Mouse (Mus musculus): Measurements from ENCODE around the gene Cab39. TPM values are rescaled to one million over a fixed set of nuclear protein-coding genes. Genes with fewer than 3 reads are reported as not detected.

Gene Cab39
- polyA plus RNA-seq, 1 experiment from 2014 or later = 21.9 TPM

DNA sequence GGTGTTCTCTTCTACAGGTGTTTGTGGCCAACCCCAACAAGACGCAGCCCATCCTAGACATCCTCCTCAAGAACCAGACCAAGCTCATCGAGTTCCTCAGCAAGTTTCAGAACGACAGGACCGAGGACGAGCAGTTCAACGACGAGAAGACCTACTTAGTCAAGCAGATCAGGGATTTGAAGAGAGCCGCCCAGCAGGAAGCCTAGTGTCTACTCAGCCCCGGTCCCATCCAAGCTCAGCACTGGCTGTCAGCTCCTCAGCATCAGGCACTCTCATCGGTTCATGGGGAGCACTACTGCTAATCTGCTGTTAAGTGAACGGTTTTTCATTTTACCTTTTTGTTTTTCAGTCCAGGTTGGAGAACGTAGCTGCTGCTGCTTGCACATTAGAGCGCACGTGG lies 55.8 kb downstream of the Cab39 start:
- peaks cover 14% of the 10 kb centered on the region for H3K4me1 ChIP-seq (replicated peaks)
- peaks cover 35% of the 10 kb centered on the region for H3K36me3 ChIP-seq
- H3K9me3 ChIP-seq (replicated peaks) = no peaks in the 10 kb centered on the region
- ATAC-seq (replicated peaks; ENCODE audit: insufficient number of reproducible peaks, insufficient read depth, low FRiP score, low read depth) = no peak
- H3K27ac ChIP-seq = no peak overlapping the region
- no peaks in the 10 kb centered on the region for H3K27me3 ChIP-seq
- no peak overlapping the region for H3K4me2 ChIP-seq
- H3K4me3 ChIP-seq = no peak overlapping the region
- no peak overlapping the region for H3K9ac ChIP-seq
- 89% methylated on average over 14 of the region's 14 CpGs for WGBS

DNA sequence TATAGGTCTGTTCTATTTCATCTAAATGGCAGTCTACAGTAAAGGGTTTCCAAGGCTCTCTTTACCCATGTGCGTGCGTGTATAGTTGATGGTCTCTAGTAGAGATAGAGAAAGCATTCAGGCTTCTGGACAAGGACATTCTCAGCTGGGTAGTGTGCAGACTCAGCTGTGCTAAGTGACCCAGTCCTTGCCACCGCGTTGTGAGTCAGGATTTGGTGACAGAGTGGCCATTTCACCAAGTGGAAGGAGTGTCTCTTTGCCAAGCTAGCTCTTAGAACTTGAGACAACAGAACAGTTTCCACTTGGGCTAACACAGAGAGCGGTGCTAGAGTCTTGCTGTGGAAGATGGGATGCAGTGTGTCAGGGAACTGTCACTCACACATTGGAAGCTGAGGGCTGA lies 57.6 kb downstream of the Cab39 start:
- no peak for ATAC-seq (replicated peaks; ENCODE audit: insufficient number of reproducible peaks, insufficient read depth, low FRiP score, low read depth)
- Histone ChIP-seq H3K9me3 (replicated peaks) (no peaks in the 10 kb centered on the region), H3K4me1 (replicated peaks) (peaks cover 11% of the 10 kb centered on the region), H3K27me3 (no peaks in the 10 kb centered on the region), H3K9ac (no peak overlapping the region), H3K27ac (no peak overlapping the region), H3K4me3 (no peak overlapping the region), H3K36me3 (peaks cover 35% of the 10 kb centered on the region), H3K4me2 (no peak overlapping the region)
- WGBS = 63% methylated on average over 5 of the region's 5 CpGs

DNA sequence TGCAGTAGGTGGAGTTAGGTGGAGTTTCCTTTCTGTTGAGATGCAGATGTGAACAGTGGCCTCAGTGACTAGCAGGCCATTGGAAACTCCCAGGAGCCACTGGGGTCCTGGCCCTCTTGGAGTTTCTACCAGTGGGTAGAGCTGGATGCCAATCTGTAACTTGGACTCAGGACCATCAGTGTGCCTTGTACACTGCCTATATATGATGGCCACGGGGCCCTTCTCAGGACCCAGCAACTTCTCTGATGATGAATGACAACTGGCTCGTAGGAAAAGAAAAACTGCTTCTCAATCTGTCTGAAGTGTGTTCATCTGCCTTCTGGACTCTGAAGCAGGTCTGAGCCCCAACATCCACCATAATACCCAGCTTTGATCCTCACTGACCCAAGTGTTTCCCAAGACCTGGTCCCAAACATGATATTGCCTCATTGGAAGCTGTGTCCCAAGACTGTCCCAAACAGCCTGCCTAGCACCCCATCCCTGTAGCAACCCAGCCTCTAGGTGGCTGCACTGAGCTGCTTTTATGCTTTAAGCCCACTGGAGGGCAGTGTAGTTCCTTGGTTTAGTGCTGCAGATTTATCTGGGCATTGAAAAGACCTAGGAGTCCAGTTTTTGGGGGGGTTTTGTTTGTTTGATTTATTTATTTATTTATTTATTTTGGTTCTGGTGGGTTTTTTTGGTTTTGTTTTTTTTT lies 59.9 kb downstream of the Cab39 start:
- Histone ChIP-seq H3K27ac (no peak overlapping the region), H3K9ac (no peak overlapping the region), H3K4me1 (replicated peaks) (peaks cover 17% of the 10 kb centered on the region), H3K9me3 (replicated peaks) (no peaks in the 10 kb centered on the region), H3K27me3 (no peaks in the 10 kb centered on the region), H3K4me2 (no peak overlapping the region), H3K36me3 (peaks cover 27% of the 10 kb centered on the region), H3K4me3 (no peak overlapping the region)
- ATAC-seq (replicated peaks; ENCODE audit: insufficient number of reproducible peaks, insufficient read depth, low FRiP score, low read depth) = no peak
- WGBS = 74% methylated on average over 2 of the region's 2 CpGs

DNA sequence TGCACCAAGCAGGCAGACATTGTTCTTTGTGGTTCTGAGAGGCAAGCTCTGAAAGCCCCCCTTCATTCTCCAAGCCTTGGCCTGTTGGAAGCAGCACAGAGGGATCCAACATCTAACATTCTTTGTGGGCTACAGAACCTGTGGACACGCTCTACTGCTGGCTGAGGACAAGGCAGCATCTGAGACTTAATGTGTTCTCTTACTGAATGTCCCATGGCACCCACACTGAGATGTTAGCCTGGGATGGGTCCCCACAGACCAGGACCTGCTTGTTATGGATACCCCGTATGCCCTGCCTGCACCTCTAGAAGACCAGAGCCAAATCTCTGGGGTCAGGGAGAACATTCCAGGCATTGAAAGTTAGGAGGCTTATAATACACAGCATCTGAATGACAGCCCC lies 60.6 kb downstream of the Cab39 start:
- H3K9me3 ChIP-seq (replicated peaks) = no peaks in the 10 kb centered on the region
- peaks cover 17% of the 10 kb centered on the region for H3K4me1 ChIP-seq (replicated peaks)
- no peak overlapping the region for H3K9ac ChIP-seq
- no peak overlapping the region for H3K4me3 ChIP-seq
- H3K27ac ChIP-seq = no peak overlapping the region
- no peaks in the 10 kb centered on the region for H3K27me3 ChIP-seq
- H3K4me2 ChIP-seq = no peak overlapping the region
- peaks cover 21% of the 10 kb centered on the region for H3K36me3 ChIP-seq
- 75% methylated on average over 2 of the region's 2 CpGs for WGBS
- ATAC-seq (replicated peaks; ENCODE audit: insufficient number of reproducible peaks, insufficient read depth, low FRiP score, low read depth) = no peak

DNA sequence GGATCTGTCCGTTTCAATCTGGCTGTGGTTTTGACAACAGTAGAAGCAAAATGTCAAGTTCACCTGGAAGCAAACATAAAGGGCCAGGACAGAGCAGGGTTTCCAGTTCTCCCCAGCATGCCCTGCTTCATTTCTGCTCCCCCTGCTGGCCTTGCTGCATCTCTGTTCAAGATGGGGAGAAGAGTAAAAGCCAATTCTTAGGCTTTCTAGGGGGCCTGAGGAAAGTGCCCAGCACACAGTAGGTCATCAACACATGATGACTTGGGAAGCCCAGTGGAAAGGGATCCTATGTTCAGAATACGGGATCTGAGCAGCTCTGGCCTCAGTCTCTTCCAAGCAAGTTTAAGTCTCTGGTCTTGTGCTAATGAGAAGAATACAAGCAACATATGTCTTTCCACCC lies 61.2 kb downstream of the Cab39 start:
- Histone ChIP-seq H3K4me1 (replicated peaks) (peaks cover 17% of the 10 kb centered on the region), H3K36me3 (peaks cover 15% of the 10 kb centered on the region), H3K4me2 (no peak overlapping the region), H3K9ac (no peak overlapping the region), H3K27me3 (no peaks in the 10 kb centered on the region), H3K27ac (no peak overlapping the region), H3K4me3 (no peak overlapping the region), H3K9me3 (replicated peaks) (no peaks in the 10 kb centered on the region)
- ATAC-seq (replicated peaks; ENCODE audit: insufficient number of reproducible peaks, insufficient read depth, low FRiP score, low read depth) = no peak
- WGBS = 61% methylated on average over 2 of the region's 2 CpGs

DNA sequence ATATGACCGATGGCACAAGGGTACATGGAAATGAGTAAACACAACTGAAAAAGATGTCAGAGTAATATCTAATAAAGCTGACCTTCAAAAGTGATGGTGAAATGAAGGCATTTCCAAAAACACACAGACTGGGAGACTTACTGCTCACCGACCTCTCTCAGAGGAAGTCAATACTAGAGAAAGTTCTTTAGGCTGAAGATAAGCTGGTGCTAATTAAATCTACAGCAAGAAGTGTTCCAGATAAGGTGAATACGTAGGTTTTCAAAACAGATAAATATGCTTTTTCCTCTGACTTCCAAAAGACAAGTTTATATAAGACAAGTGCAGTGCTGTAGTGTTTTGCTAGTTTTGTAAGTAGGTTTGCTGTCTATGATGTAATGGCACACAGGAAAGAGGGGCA lies 63.0 kb downstream of the Cab39 start:
- H3K36me3 ChIP-seq = peaks cover 8% of the 10 kb centered on the region; the same call in 1 of the 2 replicates
- WGBS = 41% methylated on average over 3 of the region's 3 CpGs
- ATAC-seq (replicated peaks; ENCODE audit: insufficient number of reproducible peaks, insufficient read depth, low FRiP score, low read depth) = no peak

DNA sequence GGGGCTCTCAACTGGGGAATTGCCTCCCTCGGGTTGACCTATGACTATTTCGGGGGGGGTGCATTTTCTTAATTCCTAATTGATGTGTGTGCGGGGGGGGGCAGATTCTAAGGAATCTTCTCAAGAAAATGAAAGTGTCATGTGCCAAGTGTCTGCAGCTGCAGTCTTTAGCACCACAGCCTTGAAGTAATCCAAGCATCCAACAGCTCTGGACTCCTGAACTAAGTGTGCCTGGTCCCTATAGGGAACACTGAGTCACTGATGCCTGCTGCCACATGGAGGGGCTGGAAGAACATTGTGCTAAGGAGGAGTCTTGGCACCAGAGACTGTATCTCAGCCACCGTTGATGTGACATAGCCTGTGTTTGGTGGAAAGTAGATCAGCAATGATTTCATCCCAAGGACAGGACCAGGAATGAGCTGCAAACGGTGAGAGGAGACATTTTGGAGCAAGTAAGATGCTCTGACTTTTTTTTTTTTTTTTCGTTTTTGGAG lies 64.1 kb downstream of the Cab39 start:
- Histone ChIP-seq H3K27me3 (no peaks in the 10 kb centered on the region), H3K9me3 (replicated peaks) (no peaks in the 10 kb centered on the region; the same call in 1 of the 2 replicates), H3K4me2 (no peak overlapping the region), H3K4me1 (replicated peaks) (peaks cover 6% of the 10 kb centered on the region; the same call in 1 of the 2 replicates), H3K9ac (no peak overlapping the region), H3K36me3 (peaks cover 1% of the 10 kb centered on the region; the same call in 1 of the 2 replicates), H3K4me3 (no peak overlapping the region), H3K27ac (no peak overlapping the region)
- 74% methylated on average over 6 of the region's 6 CpGs for WGBS
- no peak for ATAC-seq (replicated peaks; ENCODE audit: insufficient number of reproducible peaks, insufficient read depth, low FRiP score, low read depth)

More for the DNA sequence above, 63.0 kb downstream of the Cab39 start:
- H3K4me3 ChIP-seq = no peak overlapping the region
- no peak overlapping the region for H3K9ac ChIP-seq
- no peaks in the 10 kb centered on the region for H3K9me3 ChIP-seq (replicated peaks)
- H3K27ac ChIP-seq = no peak overlapping the region
- H3K4me1 ChIP-seq (replicated peaks) = peaks cover 14% of the 10 kb centered on the region
- no peaks in the 10 kb centered on the region for H3K27me3 ChIP-seq
- no peak overlapping the region for H3K4me2 ChIP-seq

DNA sequence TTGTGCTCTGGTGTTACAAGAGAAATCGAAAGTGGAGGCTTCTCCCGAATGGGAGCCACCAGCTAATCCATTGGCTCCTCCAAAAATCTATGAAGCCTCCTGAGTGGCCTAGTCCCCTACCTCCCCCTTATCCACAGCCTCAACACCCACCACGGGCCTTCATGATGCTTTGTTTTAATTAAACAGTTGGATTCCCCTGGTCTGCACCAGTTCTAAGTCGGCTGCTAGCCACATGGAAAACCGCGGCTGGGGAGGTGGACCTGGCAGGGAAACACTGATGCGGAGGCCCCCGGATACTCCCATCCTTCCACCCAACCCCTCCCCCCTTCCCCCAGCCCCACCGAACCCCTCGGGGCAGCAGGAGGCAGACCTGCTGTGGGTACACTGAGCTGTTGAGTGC lies 71.1 kb downstream of the Cab39 start:
- H3K36me3 ChIP-seq = no peaks in the 10 kb centered on the region
- no peaks in the 10 kb centered on the region for H3K4me1 ChIP-seq (replicated peaks)
- no peak for ATAC-seq (replicated peaks; ENCODE audit: insufficient number of reproducible peaks, insufficient read depth, low FRiP score, low read depth)
- H3K9ac ChIP-seq = no peak overlapping the region
- no peak overlapping the region for H3K27ac ChIP-seq
- H3K27me3 ChIP-seq = no peaks in the 10 kb centered on the region
- H3K4me3 ChIP-seq = no peak overlapping the region
- no peak overlapping the region for H3K4me2 ChIP-seq
- 71% methylated on average over 10 of the region's 10 CpGs for WGBS
- no peaks in the 10 kb centered on the region; the same call in 1 of the 2 replicates for H3K9me3 ChIP-seq (replicated peaks)

DNA sequence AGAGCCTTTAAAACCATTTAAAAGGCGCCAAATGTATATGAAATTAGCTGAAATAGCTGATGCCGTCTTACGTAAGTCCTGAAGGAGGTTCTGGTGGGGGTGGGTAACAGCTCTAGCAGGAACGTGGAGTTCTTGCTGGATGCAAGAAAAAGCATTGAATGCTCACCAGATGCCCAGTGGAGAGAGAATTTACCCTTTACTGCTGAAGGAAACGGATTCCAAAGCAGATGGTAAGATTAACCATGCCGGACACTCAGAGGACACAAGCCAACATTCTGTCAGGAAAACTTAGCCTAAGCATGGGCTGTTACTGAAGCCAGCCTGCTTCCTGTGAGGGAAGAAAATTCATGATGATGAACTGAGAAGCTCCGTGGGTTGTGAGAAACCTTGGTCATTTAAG lies 76.8 kb downstream of the Cab39 start:
- no peak overlapping the region for H3K27ac ChIP-seq
- H3K36me3 ChIP-seq = no peaks in the 10 kb centered on the region
- H3K27me3 ChIP-seq = no peaks in the 10 kb centered on the region
- ATAC-seq (replicated peaks; ENCODE audit: insufficient number of reproducible peaks, insufficient read depth, low FRiP score, low read depth) = no peak
- no peak overlapping the region for H3K9ac ChIP-seq
- 78% methylated on average over 7 of the region's 7 CpGs for WGBS
- H3K4me1 ChIP-seq (replicated peaks) = 0 out of 2 replicates have a peak, but pooled peaks cover 2% of the 10 kb centered on the region
- H3K4me2 ChIP-seq = no peak overlapping the region
- H3K4me3 ChIP-seq = no peak overlapping the region
- no peaks in the 10 kb centered on the region for H3K9me3 ChIP-seq (replicated peaks)

DNA sequence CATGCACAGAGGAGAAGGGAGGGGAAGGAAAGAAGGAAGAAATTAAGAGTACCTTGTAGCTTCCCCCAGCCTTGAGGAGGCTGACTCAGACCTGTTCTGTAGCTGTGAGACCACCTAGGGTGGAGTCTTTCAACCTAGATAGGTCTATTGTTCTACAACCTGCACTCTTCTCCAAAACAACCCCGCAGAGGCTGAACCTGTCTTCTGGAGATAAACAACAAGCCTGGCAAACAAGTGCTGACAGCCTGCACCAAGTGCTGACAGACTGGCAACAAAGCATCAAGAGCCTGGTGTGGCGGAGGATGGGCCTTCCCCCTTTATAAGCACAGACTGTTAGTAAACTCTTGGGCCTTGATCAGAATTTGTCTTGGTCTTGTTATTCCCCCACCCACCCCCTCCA lies 77.3 kb downstream of the Cab39 start:
- Histone ChIP-seq H3K27ac (no peak overlapping the region), H3K9ac (no peak overlapping the region), H3K27me3 (no peaks in the 10 kb centered on the region), H3K36me3 (no peaks in the 10 kb centered on the region), H3K4me3 (no peak overlapping the region), H3K4me1 (replicated peaks) (0 out of 2 replicates have a peak, but pooled peaks cover 2% of the 10 kb centered on the region), H3K4me2 (no peak overlapping the region), H3K9me3 (replicated peaks) (no peaks in the 10 kb centered on the region)
- 43% methylated on average over 2 of the region's 2 CpGs for WGBS
- ATAC-seq (replicated peaks; ENCODE audit: insufficient number of reproducible peaks, insufficient read depth, low FRiP score, low read depth) = no peak

DNA sequence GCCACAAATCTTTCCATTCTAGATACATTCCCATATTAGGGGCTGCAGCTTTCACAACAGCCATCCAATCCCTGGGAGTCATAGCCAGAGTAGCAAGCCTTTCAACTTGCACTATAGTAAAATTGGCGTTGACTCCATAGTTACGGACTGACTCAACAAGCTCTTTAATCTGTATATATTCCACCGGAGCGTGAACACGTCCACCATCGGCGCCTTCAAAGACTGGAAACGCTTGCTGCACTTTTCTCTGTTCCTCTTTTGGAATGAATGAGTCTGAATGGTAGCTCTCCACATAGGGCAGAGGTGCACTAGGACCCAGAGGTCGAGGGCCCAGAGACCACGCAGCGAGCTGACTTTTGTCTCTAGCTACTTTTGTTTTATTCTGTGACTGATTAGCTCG lies 88.8 kb downstream of the Cab39 start:
- Histone ChIP-seq H3K9ac (no peak overlapping the region), H3K4me3 (no peak overlapping the region), H3K4me2 (no peak overlapping the region), H3K9me3 (replicated peaks) (no peaks in the 10 kb centered on the region), H3K36me3 (no peaks in the 10 kb centered on the region), H3K27me3 (no peaks in the 10 kb centered on the region), H3K4me1 (replicated peaks) (no peaks in the 10 kb centered on the region), H3K27ac (no peak overlapping the region)
- no peak for ATAC-seq (replicated peaks; ENCODE audit: insufficient number of reproducible peaks, insufficient read depth, low FRiP score, low read depth)
- 93% methylated on average over 12 of the region's 12 CpGs for WGBS

DNA sequence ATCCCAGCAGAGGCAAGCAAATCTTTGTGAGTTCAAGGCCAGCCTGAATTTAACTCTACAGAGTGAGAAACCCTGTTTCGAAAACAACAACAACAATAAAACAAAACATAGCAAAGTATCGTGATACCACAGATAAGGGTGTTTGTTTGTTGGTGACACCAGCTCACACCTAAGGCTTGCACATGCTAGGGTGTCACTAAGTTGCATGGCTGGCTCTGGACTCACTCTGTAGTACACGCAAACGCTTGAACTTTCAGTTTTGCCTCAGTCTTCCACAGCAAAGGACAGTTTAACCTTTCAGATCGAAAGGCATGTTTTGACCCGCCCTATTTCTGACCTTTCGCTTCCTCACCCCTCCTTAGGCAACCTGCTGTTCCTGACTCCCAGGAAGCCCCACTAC lies 94.0 kb downstream of the Cab39 start:
- Histone ChIP-seq H3K4me1 (replicated peaks) (no peaks in the 10 kb centered on the region), H3K9ac (no peak overlapping the region), H3K9me3 (replicated peaks) (no peaks in the 10 kb centered on the region), H3K27ac (no peak overlapping the region), H3K4me2 (no peak overlapping the region), H3K4me3 (no peak overlapping the region), H3K27me3 (no peaks in the 10 kb centered on the region), H3K36me3 (no peaks in the 10 kb centered on the region)
- 84% methylated on average over 7 of the region's 7 CpGs for WGBS
- ATAC-seq (replicated peaks; ENCODE audit: insufficient number of reproducible peaks, insufficient read depth, low FRiP score, low read depth) = no peak

All from heart, embryonic 15.5 days (tissue).